Mouse (Mus musculus): ENCODE measurements around the gene Chpt1. TPM values are rescaled to one million over a fixed set of nuclear protein-coding genes. Genes with fewer than 3 reads are reported as not detected.
"Not testable (repeated sequence)": the region's sequence is repeated elsewhere in the genome, so short reads cannot be mapped to it uniquely, and the experiment has no call there.

The Chpt1 gene
- total RNA-seq (2018; cell fraction: chromatin; rRNA removed): 10 to 100 TPM in 14 of 26 experiments, 1 to 10 TPM in 12; 2.1 to 29.2 (median 13.8) TPM
- 10 to 100 TPM; 12.0 to 25.0 (median 20.3) TPM for total RNA-seq (2018; cell fraction: cytosol; rRNA removed)
- total RNA-seq (2018; cell fraction: nucleus; rRNA removed): 10 to 100 TPM in 13 of 26 experiments, 1 to 10 TPM in 13; 4.0 to 27.7 (median 11.0) TPM
- 14.8 to 29.0 TPM (median 19.6 TPM) in 3 replicates for polyA plus RNA-seq (2018)

DNA sequence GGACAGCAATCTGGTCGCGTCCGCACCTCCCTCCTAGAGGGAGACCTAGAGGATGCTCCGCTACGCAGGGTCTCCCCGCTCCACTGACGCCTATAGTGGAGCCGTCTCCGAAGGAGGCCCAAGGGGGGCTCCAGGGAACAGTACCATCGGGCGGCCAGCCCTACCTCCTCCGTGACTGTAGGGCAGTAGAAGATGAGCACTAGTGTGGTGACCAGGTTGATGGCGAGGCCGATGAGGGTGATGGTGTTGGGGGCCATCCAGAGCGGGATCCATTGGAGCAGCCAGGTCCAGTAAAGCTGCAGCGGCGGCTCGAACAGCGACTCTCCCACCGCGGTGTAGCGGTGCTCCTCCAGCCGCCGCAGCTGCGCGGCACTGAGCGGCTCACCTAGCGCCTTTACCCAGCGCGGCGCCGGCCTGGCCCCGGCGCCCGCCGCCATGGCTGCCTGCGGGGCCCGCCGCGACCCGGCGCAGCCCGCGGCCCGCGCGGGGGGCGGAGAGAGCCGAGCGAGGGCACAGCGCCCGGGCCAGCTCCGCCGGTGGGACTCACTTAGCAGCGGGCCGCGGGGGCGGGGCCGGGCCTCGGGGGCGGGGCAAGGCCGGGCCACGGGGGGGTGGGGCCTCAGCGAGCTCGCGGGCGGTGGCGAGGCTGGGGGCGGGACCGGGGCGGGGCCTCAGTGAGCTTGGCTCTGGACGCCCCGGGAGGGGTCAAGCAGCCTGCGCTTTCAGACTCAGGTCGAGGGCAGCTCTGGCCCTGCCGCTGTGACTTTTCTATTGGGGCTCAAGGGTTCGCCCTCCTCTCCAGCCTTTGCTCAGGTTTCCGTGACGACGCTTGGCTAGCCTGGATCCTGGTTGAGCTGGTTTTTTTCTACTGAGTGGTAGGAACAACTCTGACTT, at the start of gene Chpt1:
Gene Chpt1, minus strand, starts transcription at position 653 of the 894 bp plus-strand sequence.
- Histone ChIP-seq H3K79me2 (ENCODE audit: inconsistent target) (no peaks in the 10 kb centered on the region; the same call in 1 of the 2 replicates), H3K4me3 (ENCODE audit: inconsistent target) (peak within 1 kb of the TSS; percentile 78), H3K27ac (no peak within 1 kb of the TSS), H3K36me3 (ENCODE audit: inconsistent target) (no peaks in the 10 kb centered on the region)
- 1% methylated on average over 45 of the region's 80 CpGs for WGBS (ENCODE audit: missing documents)

- Histone ChIP-seq H3K79me2 (ENCODE audit: inconsistent target) (no peaks in the 10 kb centered on the region), H3K27ac (no peak overlapping the region), H3K36me3 (ENCODE audit: inconsistent target) (no peaks in the 10 kb centered on the region), H3K4me3 (ENCODE audit: inconsistent target) (no peak overlapping the region)
- WGBS (ENCODE audit: missing documents): 100% methylated on average over 2 of the region's 2 CpGs
Measured at GRCm38 (mm10) chr10:88552738-88553137, 48.9 kb upstream of the Chpt1 start.

- H3K4me3 ChIP-seq (ENCODE audit: inconsistent target): no peak overlapping the region
Measured at GRCm38 (mm10) chr10:88550225-88550624, 46.4 kb upstream of the Chpt1 start.

DNA sequence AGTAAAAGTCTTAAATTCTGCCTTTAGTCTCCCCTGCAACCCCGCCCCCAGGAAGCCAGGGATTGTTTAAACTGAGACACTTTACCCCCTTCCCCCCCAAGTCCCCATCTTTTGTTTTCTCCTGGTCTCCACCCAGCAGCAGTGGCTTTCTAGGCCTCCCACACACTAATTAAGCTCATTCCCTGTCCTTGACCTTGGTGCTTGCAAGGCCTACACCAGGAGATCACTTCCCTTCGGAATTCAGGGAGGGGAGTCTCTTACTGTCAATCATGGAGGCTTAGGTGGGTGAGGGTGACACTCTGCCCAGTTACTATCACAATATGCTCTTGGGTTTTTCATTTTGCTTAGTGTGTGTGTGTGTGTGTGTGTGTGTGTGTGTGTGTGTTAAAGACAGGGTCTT, 43.8 kb upstream of the Chpt1 start:
- 85% methylated on average over 2 of the region's 2 CpGs for WGBS (ENCODE audit: missing documents)
- no peaks in the 10 kb centered on the region for H3K36me3 ChIP-seq (ENCODE audit: inconsistent target)
- H3K4me3 ChIP-seq (ENCODE audit: inconsistent target): no peak overlapping the region
- no peak overlapping the region for H3K27ac ChIP-seq
- H3K79me2 ChIP-seq (ENCODE audit: inconsistent target): no peaks in the 10 kb centered on the region

More at GRCm38 (mm10) chr10:88550225-88550624, 46.4 kb upstream of the Chpt1 start:
- 81% methylated on average over 3 of the region's 3 CpGs for WGBS (ENCODE audit: missing documents)
- Histone ChIP-seq H3K27ac (no peak overlapping the region), H3K36me3 (ENCODE audit: inconsistent target) (no peaks in the 10 kb centered on the region), H3K79me2 (ENCODE audit: inconsistent target) (no peaks in the 10 kb centered on the region)

- no peaks in the 10 kb centered on the region for H3K36me3 ChIP-seq (ENCODE audit: inconsistent target)
- 74% methylated on average over 5 of the region's 5 CpGs for WGBS (ENCODE audit: missing documents)
- no peaks in the 10 kb centered on the region for H3K79me2 ChIP-seq (ENCODE audit: inconsistent target)
- H3K4me3 ChIP-seq (ENCODE audit: inconsistent target): no peak overlapping the region
- no peak overlapping the region for H3K27ac ChIP-seq
Measured at GRCm38 (mm10) chr10:88530631-88531030, 26.8 kb upstream of the Chpt1 start.

DNA sequence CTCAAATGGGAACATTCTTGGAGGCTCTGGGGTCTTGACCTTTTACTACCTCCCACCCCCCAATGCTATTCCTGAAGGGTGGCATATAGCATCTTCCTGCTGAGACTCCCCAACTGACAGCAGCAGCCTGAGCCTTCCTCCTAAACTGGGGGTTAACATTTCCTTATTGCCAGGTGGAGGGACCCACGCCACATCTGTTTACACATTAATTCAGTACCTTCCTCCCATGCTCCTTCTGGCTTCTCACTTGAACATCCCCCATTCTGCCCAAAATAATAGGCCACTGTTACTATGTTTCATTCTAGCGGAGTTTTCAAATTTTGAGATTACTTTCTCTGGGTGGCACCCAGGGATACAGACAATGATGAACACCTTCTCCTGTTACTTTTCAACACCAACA, 20.1 kb upstream of the Chpt1 start:
- Histone ChIP-seq H3K36me3 (ENCODE audit: inconsistent target) (no peaks in the 10 kb centered on the region), H3K27ac (no peak overlapping the region), H3K4me3 (ENCODE audit: inconsistent target) (no peak overlapping the region), H3K79me2 (ENCODE audit: inconsistent target) (no peaks in the 10 kb centered on the region)
- 100% methylated on average over 2 of the region's 2 CpGs for WGBS (ENCODE audit: missing documents)

- H3K36me3 ChIP-seq (ENCODE audit: inconsistent target): no peaks in the 10 kb centered on the region
- H3K27ac ChIP-seq: no peak overlapping the region
- no peaks in the 10 kb centered on the region for H3K79me2 ChIP-seq (ENCODE audit: inconsistent target)
- H3K4me3 ChIP-seq (ENCODE audit: inconsistent target): no peak overlapping the region
- 94% methylated on average over 1 of the region's 1 CpGs for WGBS (ENCODE audit: missing documents)
Measured at GRCm38 (mm10) chr10:88523212-88523611, 19.3 kb upstream of the Chpt1 start.

- Histone ChIP-seq H3K4me3 (ENCODE audit: inconsistent target) (no peak overlapping the region), H3K27ac (no peak overlapping the region), H3K36me3 (ENCODE audit: inconsistent target) (no peaks in the 10 kb centered on the region), H3K79me2 (ENCODE audit: inconsistent target) (no peaks in the 10 kb centered on the region)
- 93% methylated on average over 8 of the region's 8 CpGs for WGBS (ENCODE audit: missing documents)
Measured at GRCm38 (mm10) chr10:88522795-88523194, 18.9 kb upstream of the Chpt1 start.

DNA sequence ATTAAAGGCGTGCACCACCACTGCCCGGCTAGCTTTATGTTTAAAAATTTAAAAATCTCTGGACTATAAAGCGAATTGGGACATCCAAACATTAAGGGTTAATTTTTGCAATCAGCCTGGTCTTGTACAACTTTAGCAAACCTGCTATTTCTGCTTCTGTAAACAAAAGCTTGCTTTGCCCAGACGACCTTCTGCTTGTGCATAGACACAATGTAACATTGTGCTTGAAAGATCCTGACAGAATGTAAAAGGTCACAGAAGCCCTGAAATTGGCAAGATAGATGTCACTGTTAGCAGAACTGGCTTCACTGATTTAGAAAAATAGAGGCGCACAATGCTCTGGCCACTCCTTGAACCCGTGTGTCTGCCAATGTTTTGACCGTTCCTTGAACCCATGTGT, 11.2 kb upstream of the Chpt1 start:
- H3K27ac ChIP-seq; H3K4me3 ChIP-seq (ENCODE audit: inconsistent target); H3K36me3 ChIP-seq (ENCODE audit: inconsistent target); H3K79me2 ChIP-seq (ENCODE audit: inconsistent target): not testable (repeated sequence)
- 90% methylated on average over 4 of the region's 7 CpGs for WGBS (ENCODE audit: missing documents)

GRCm38 (mm10) chr10:88514495-88514894, 10.6 kb upstream of the Chpt1 start:
- no peak overlapping the region for H3K4me3 ChIP-seq (ENCODE audit: inconsistent target)
- H3K79me2 ChIP-seq (ENCODE audit: inconsistent target): no peaks in the 10 kb centered on the region
- WGBS (ENCODE audit: missing documents): 35% methylated on average over 2 of the region's 2 CpGs
- H3K27ac ChIP-seq: no peak overlapping the region
- no peaks in the 10 kb centered on the region for H3K36me3 ChIP-seq (ENCODE audit: inconsistent target)

- Histone ChIP-seq H3K27ac (no peak overlapping the region), H3K79me2 (ENCODE audit: inconsistent target) (no peaks in the 10 kb centered on the region), H3K36me3 (ENCODE audit: inconsistent target) (no peaks in the 10 kb centered on the region), H3K4me3 (ENCODE audit: inconsistent target) (no peak overlapping the region)
- WGBS (ENCODE audit: missing documents): 62% methylated on average over 8 of the region's 8 CpGs
Measured at GRCm38 (mm10) chr10:88513574-88514135, 9.8 kb upstream of the Chpt1 start.

- H3K4me3 ChIP-seq (ENCODE audit: inconsistent target): no peak overlapping the region
- H3K27ac ChIP-seq: no peak overlapping the region
- H3K79me2 ChIP-seq (ENCODE audit: inconsistent target): no peaks in the 10 kb centered on the region
- 95% methylated on average over 9 of the region's 9 CpGs for WGBS (ENCODE audit: missing documents)
- no peaks in the 10 kb centered on the region for H3K36me3 ChIP-seq (ENCODE audit: inconsistent target)
Measured at GRCm38 (mm10) chr10:88511355-88511754, 7.5 kb upstream of the Chpt1 start.

GRCm38 (mm10) chr10:88510503-88511271, 6.8 kb upstream of the Chpt1 start:
- WGBS (ENCODE audit: missing documents): 61% methylated on average over 10 of the region's 12 CpGs
- no peak overlapping the region for H3K27ac ChIP-seq
- no peak overlapping the region for H3K4me3 ChIP-seq (ENCODE audit: inconsistent target)
- H3K36me3 ChIP-seq (ENCODE audit: inconsistent target): no peaks in the 10 kb centered on the region
- H3K79me2 ChIP-seq (ENCODE audit: inconsistent target): no peaks in the 10 kb centered on the region

DNA sequence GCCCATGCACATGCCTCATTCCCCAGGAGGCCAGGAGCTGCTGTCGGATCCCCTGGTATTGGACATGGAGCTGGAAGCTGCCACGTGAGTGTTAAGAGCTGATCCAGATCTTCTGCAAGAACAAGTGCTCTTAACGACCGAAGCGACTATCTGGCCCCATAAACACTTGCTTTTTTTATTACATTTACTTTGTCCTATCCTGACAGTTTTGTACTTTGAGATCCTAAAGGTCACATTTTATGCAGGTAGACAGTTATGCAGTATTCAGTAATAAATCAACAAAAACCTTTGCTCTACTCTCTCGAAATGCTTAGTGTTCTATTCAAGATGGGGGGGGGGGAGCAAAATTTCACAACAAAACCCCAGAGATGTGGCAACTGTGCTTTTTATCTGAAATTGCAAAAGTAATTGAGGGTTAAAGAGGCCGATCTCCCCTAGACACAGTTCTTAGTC, 3.8 kb upstream of the Chpt1 start:
- 69% methylated on average over 7 of the region's 7 CpGs for WGBS (ENCODE audit: missing documents)
- H3K79me2 ChIP-seq (ENCODE audit: inconsistent target): no peaks in the 10 kb centered on the region; the same call in 1 of the 2 replicates
- no peaks in the 10 kb centered on the region for H3K36me3 ChIP-seq (ENCODE audit: inconsistent target)
- no peak overlapping the region for H3K27ac ChIP-seq
- H3K4me3 ChIP-seq (ENCODE audit: inconsistent target): no peak overlapping the region
